Mouse (Mus musculus) CH12.LX (cell line): ENCODE measurements around the gene Inpp5b.

Experiments
- EP300 ChIP-seq: IDR thresholded peaks from 2 replicates; pipeline ENCODE4 v1.6.1; 2011; ENCODE audit warnings: low read length, improper control_type of control experiment
- GABPA ChIP-seq: IDR thresholded peaks from 2 replicates; pipeline ENCODE4 v1.6.1; 2012; ENCODE audit warnings: low read depth, low read length, improper control_type of control experiment, inconsistent platforms; ENCODE audit not compliant: insufficient replicate concordance
- KAT2A ChIP-seq: IDR thresholded peaks from 2 replicates; pipeline ENCODE4 v1.6.1; 2012; ENCODE audit warnings: low read length, improper control_type of control experiment, inconsistent platforms; ENCODE audit not compliant: insufficient replicate concordance
- SMC3 ChIP-seq: IDR thresholded peaks from 2 replicates; pipeline ENCODE4 v1.6.1; 2011; ENCODE audit warnings: low read depth, low read length, improper control_type of control experiment
- TBP ChIP-seq: conservative IDR thresholded peaks from 2 replicates; pipeline ENCODE4 v1.6.1; 2011; ENCODE audit warnings: low read depth, low read length, improper control_type of control experiment
- ZC3H11A ChIP-seq: IDR thresholded peaks from 2 replicates; pipeline ENCODE4 v1.6.1; 2012; ENCODE audit warnings: low read depth, mild to moderate bottlenecking, inconsistent platforms, low read length, improper control_type of control experiment

- TF ChIP-seq KAT2A (peak; percentile 86; the same call in 1 of the 2 replicates), TBP (peak; percentile 63), ZC3H11A (no peak), EP300 (no peak), SMC3 (peak; percentile 58), GABPA (peak; percentile 88)
These were observed 26.8 kb upstream of the Inpp5b start, which contains the start of gene Sf3a3 for GRCm38 (mm10) chr4:124714545-124715481.
